Mouse (Mus musculus) spleen, adult 2 months (tissue): ENCODE measurements around the gene Aldh4a1.

Experiments used
- CTCF ChIP-seq: fragments of 200-500 bp; IDR thresholded peaks from 2 replicates; pipeline ENCODE4 v1.5.1; 2011; ENCODE audit warnings: mild to moderate bottlenecking, inconsistent platforms; ENCODE audit not compliant: insufficient read depth, insufficient read length, insufficient replicate concordance; ENCODE audit errors: extremely low read depth
- POLR2A ChIP-seq: fragments of 200-500 bp; IDR thresholded peaks from 2 replicates; pipeline ENCODE4 v1.6.1; 2011; ENCODE audit warnings: low read depth, low read length, inconsistent platforms

DNA sequence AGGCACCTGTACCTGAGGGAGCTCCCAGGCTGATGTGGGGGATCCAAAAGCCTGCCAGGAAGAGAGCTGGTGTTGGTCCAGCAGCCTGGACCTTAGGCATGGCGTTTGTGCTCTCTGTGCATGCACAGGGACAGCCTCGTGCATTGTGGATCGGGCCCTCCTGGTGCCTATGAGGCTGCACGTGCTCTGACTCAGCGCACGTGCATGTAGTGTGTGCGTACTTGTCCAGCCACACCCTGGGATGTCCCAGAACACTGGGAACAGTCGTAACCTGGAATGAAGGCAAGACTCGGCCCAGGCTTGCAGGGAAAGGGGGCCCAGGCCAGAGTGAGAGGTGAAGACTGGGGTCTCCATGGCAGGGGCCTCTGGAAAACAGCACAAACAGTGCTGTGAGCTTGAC, 15.2 kb downstream of the Aldh4a1 start:
- TF ChIP-seq CTCF (no peak), POLR2A (no peak)
